Mouse (Mus musculus) neutrophil, adult 5-6 weeks (primary cell): ENCODE measurements around the gene Ier3. TPM values are rescaled to one million over a fixed set of nuclear protein-coding genes. Genes with fewer than 3 reads are reported as not detected.
A peak's percentile ranks its signal among the peaks of the same experiment; 100 is the strongest.

Experiments used
- ATAC-seq: fragments of 151-379, 151-347 bp; 2 replicates; pipeline ENCODE4 v1.8.0; 2017; ENCODE audit warnings: mild to moderate bottlenecking, moderate TSS enrichment; ENCODE audit not compliant: insufficient number of reproducible peaks, poor library complexity, low FRiP score, severe bottlenecking; ENCODE audit errors: extremely low read depth
- total RNA-seq: library from RNA; stranded (forward); fragments of 200-1000 nt; gene quantifications from 2 replicates; pipeline ENCODE4 v1.2.3, GENCODE M21; 2017

Gene Ier3
- 74.1 and 100 TPM in 2 replicates for total RNA-seq

DNA sequence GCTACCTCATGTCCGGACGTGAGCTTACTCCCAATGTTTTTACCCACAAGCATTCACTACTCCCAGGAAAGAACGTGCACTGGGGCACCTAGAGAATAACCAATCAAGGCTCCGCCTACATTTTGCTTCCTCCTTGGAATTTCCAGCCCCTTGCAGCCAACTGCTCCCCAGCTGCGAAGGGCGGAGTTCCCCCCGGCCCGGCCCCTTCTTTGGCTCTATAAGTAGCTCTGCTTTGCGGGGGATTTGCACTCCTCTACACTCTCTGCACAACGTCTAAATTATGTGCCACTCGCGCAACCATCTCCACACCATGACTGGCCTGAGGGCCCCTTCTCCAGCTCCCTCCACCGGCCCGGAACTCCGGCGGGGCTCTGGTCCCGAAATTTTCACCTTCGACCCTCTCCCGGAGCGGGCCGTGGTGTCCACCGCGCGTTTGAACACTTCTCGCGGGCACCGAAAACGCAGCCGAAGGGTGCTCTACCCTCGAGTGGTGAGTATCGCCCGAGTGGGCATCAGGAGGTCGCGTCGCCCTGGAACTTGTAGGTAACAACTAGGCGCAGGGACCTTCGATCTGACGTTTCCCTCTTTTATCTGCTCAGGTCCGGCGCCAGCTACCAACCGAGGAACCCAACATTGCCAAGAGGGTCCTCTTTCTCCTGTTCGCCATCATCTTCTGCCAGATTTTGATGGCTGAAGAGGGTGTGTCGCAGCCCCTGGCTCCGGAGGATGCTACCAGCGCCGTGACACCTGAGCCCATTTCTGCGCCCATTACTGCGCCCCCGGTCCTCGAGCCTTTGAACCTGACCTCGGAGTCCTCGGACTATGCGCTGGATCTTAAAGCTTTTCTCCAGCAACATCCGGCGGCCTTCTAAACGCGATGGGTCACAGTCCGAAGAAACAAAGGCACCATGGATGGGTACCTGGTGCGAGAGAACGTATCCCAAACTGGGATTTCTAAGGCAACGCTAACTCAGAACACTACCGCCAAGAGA, at the start of gene Ier3:
Gene Ier3, plus strand, starts transcription at position 246 of the 992 bp plus-strand sequence.
- ATAC-seq, result peak; percentile 40

- peak; percentile 80 for ATAC-seq
Measured at GRCm38 (mm10) chr17:35776811-35777609, 44.5 kb upstream of the Ier3 start.

DNA sequence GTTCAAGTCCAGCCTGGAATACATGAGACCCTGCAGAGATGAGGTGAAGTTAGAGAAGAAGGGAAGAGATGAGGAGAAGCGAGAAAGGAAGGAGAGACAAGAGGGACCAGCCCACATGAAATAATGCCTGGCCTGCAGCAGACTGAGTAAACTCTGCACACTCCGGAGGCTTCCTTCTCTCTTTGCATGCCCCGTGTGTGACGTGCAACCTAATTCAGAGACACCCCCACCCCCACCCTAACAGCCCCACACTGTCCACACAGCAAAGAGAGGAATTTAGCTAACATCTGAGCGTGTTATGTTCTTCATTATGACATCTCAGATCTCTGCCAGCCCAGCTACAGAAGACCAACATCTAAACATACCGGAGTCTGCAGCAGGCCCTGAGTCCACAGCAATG, 42.5 kb upstream of the Ier3 start:
- no peak for ATAC-seq

DNA sequence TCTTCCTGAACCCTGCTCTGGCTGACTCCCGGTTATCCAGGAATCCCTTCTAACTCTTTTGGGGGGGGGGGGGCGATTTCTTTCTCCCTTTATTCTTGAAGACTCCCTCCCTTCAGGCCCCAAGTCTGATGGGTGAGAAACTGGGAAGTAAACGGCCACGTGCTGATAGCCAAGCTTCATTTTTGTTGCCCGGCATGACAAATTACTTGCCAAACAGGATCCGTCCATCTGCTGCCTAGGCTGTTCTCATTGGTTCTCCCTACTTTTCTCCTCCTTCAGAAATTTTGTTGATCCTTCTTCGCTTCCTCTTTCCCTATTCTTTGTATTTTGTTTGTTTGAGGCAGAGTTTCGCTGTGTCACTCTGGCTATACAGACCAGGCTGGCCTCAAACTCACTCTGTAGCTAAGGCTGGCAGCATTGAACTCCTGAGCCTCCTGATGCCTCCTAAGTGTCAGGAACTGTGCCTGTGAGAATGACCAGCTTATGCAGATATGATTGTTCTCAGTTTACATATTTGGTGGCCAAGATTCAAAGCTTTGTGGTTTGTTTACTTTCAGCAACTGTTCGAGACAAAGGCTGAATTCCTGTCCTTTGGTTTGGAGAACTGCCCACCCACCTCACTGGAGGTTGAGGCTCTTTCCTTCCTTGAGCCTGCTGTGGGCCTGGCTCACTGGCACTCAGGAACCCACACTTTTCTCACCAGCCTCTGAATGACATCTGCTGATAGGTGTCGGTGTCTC, 41.8 kb upstream of the Ier3 start:
- ATAC-seq, result no peak

DNA sequence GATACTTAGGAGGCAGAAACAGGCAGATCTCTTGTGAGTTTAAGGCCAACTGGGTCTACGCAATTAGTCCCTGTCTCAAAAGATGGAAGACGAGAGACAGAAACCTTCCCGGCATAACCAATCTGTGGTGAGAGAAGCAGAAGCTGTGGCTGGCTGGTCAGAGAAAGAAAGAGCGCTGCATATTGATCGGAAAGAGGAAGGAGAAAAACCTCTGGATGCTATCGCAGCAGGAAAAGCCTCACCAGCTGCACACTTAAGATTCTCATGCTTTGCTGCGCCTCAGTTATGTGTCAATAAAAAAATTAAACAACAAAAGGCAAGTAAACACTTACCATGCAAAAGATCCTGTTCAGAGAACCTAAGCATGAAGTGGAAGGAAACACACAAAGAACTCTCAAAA, 41.1 kb upstream of the Ier3 start:
- no peak for ATAC-seq

DNA sequence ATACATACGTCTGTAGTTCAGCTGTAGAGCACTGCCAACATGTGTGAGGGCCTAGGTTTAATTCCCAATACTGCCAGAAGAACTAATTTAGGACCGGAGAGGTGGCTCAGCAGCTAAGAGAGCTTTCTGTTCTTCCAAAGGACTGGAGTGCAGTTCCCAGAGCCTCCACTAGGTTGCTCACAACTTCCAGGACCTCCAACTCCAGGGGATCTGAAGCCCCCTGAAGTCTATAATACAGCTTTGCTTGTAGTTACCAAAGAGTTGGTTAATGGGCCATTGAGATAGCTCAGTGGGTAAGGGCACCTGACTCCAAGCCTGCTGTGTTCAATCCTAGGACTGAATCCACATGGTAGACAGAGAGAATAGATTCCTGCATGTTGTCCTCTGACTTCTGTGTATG, 39.1 kb upstream of the Ier3 start:
- no peak for ATAC-seq

- ATAC-seq, result no peak
Measured at GRCm38 (mm10) chr17:35782924-35783323, 38.6 kb upstream of the Ier3 start.

- ATAC-seq, result no peak
Measured at GRCm38 (mm10) chr17:35783944-35784343, 37.5 kb upstream of the Ier3 start.

GRCm38 (mm10) chr17:35785140-35785539, 36.3 kb upstream of the Ier3 start:
- ATAC-seq, result no peak

DNA sequence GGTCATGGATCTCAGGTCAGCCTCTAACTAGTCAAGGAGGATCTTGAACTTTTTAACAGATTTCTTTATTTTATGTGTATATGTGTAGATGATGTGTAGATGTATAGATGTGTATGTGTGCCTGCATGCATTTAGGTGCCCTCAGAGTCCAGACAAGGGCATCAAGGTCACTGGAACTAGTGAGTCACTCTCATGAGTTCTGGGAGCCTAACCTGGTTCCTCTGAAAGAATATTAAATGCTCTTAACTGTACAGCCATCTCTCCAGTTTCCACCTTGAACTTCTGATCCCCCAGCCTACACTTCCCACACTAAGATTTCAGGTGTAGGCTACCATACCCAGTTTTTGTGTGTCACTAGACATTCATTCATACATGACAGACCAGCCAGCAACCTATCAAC, 34.0 kb upstream of the Ier3 start:
- ATAC-seq, result no peak

DNA sequence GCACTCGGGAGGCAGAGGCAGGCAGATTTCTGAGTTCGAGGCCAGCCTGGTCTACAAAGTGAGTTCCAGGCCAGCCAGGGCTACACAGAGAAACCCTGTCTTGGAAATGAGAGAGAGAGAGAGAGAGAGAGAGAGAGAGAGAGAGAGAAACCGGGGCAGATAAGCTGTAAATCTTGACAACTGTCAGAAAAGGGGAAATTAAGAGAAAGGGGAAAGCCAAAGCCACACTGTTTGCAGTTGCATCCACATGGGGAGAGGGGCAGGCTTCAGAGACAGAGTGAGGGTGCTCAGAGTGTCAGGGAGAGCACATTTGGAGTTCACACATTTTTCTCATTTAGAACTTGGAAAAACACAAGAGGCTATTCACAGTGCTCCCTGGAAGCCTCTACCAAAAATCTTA, 33.5 kb upstream of the Ier3 start:
- ATAC-seq, result no peak

- no peak for ATAC-seq
Measured at GRCm38 (mm10) chr17:35790933-35791332, 30.6 kb upstream of the Ier3 start.

- no peak for ATAC-seq
Measured at GRCm38 (mm10) chr17:35792837-35793236, 28.6 kb upstream of the Ier3 start.

- ATAC-seq, result no peak
Measured at GRCm38 (mm10) chr17:35795099-35795498, 26.4 kb upstream of the Ier3 start.

DNA sequence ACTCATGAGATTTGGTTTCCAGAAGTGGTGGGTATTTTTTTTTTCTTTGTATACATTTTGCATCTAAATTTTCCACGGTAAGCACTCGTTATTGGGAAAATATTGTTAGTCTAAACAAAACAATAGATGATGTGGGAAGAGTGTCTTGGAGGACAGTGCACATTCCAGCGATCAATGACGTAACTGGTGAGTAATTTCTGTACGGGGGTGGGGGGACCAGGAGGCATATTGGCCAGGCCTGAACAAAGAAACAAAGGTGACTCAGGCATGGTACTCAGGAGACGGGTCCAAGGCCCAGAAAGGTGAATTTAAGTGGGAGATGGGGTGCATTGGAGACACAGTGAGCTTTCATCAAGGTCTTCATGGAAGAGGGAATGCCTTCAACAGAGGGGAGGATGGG, 25.8 kb upstream of the Ier3 start:
- ATAC-seq, result no peak

DNA sequence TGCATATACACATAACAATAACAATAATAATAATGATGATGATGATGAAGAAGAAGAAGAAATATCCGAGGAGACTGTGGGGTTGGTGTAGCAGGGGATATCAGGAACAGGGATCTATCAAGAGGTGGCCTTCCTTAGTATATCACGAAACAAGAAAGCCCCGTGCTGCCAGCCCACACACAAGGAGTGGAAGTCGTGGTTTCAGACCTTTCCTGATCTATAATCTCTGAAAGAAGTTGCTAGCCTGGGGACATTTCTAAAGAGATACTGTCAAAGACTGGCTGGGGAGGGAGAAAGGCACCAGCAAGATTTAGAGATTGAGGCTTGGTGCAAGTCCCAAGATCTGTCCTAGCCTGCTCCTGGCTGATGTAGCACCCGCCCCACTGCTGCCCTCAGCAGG, 24.6 kb upstream of the Ier3 start:
- ATAC-seq, result no peak

GRCm38 (mm10) chr17:35800905-35801304, 20.6 kb upstream of the Ier3 start:
- ATAC-seq, result no peak

GRCm38 (mm10) chr17:35803020-35803419, 18.5 kb upstream of the Ier3 start:
- no peak for ATAC-seq

DNA sequence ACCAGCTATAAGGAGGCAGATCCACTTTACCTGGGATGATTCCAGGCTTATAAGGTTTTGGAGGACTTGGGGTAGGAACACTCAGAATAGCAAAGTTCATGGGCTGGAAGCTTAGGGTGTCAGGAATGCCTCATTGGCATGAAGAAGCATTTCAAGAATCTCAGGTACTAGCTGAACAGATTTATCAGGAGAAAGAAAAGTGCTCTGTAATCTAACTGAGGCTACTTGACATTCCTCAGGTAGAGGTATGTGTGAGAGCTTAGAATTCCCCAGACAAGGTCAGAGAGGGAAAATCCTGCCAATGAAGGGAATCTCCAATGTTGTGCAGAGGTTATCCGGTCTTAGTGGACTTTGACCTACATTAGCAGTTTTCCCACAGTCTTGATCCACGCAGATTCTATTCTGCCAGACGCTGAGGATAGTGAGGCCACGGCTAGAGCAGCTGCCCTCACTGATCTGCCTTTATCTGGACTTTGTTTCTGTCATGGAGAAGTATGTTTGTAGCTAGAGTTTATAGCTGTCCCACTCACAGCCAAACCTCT, 17.6 kb upstream of the Ier3 start:
- ATAC-seq, result no peak
